Mouse (Mus musculus): Measurements from ENCODE around the gene Klhdc3.

GRCm38 (mm10) chr17:46685913-46686312 is 5.2 kb upstream of the Klhdc3 start:
- TF ChIP-seq CTCF (IDR thresholded peaks at IDR 0.05; ENCODE audit: control insufficient read depth, insufficient read depth, insufficient replicate concordance, low read depth, low read length) = no peak
- no peak for TF ChIP-seq POLR2A (IDR thresholded peaks at IDR 0.05; ENCODE audit: control insufficient read depth, low read depth, low read length)
